Mouse (Mus musculus) hindbrain, embryonic 11.5 days (tissue): ENCODE results near the gene Utrn. TPM values are rescaled to one million over a fixed set of nuclear protein-coding genes. Genes with fewer than 3 reads are reported as not detected.

Experiments used
- ATAC-seq: fragments of 200-750 bp; cut with Nextera tagmentation; 2 replicates; pipeline ENCODE4 v1.8.0; 2017; ENCODE audit warnings: mild to moderate bottlenecking, moderate TSS enrichment, moderate library complexity; ENCODE audit not compliant: low FRiP score
- DNase-seq: peaks from one replicate; pipeline ENCODE4 v3.0.0-alpha.2; 2015; ENCODE audit warnings: low spot score
- H3K27ac ChIP-seq: fragments of 300-500 bp; sonication (generic); 2 replicates; pipeline ENCODE4 v1.5.1; 2014; ENCODE audit warnings: mild to moderate bottlenecking, low read depth, low read length
- H3K27me3 ChIP-seq: fragments of 300-500 bp; sonication (generic); 2 replicates; pipeline ENCODE4 v1.6.1; 2014; ENCODE audit warnings: mild to moderate bottlenecking, low read length, moderate library complexity, mixed read lengths; ENCODE audit not compliant: control insufficient read depth, insufficient read depth
- H3K36me3 ChIP-seq: fragments of 300-500 bp; sonication (generic); 2 replicates; pipeline ENCODE4 v1.6.1; 2014; ENCODE audit warnings: mild to moderate bottlenecking, low read length, moderate library complexity, mixed read lengths; ENCODE audit not compliant: control insufficient read depth, insufficient read depth
- H3K4me1 ChIP-seq: fragments of 300-500 bp; sonication (generic); replicated peaks from 2 replicates; pipeline ENCODE4 v1.6.1; 2014; ENCODE audit warnings: low read length, mixed read lengths; ENCODE audit not compliant: control insufficient read depth, insufficient read depth
- H3K4me2 ChIP-seq: fragments of 300-500 bp; sonication (generic); replicated peaks from 2 replicates; pipeline ENCODE4 v1.6.1; 2014; ENCODE audit warnings: mild to moderate bottlenecking, low read depth, low read length
- H3K4me3 ChIP-seq: fragments of 300-500 bp; sonication (generic); 2 replicates; pipeline ENCODE4 v1.5.1; 2014; ENCODE audit warnings: low read depth, low read length
- H3K9ac ChIP-seq: fragments of 300-500 bp; sonication (generic); 2 replicates; pipeline ENCODE4 v1.6.1; 2014; ENCODE audit warnings: low read depth, low read length
- H3K9me3 ChIP-seq: fragments of 300-500 bp; sonication (generic); 2 replicates; pipeline ENCODE4 v1.6.1; 2016; ENCODE audit warnings: low read length; ENCODE audit not compliant: control insufficient read depth
- WGBS: fragments of 180-500 bp; shearing (Covaris S2); extraction: QIAGEN DNeasy Blood & Tissue Kit; methylation state at CpG from one replicate; pipeline ENCODE4 v1.1.7; 2014; 5-methylcytosine and 5-hydroxymethylcytosine counted together
- polyA plus RNA-seq: library from polyadenylated mRNA; unstranded; fragments of >200 nt; fragmentation: Nextera tagmentation; extraction: Ambion mirVana; gene quantifications from 2 replicates; pipeline ENCODE4 v1.2.1, GENCODE M21; 2014

Gene Utrn
- polyA plus RNA-seq, 1 experiment from 2014 or later, result 54.7 TPM

GRCm38 (mm10) chr10:12878661-12879312 is 9.6 kb upstream of the Utrn start:
- DNase-seq (peak; percentile 73), ATAC-seq (peak; percentile 84)
- WGBS, result 5% methylated on average over 14 of the region's 14 CpGs
- Histone ChIP-seq H3K4me1 (peaks cover 3% of the 10 kb centered on the region; the same call in 1 of the 2 replicates), H3K36me3 (no peaks in the 10 kb centered on the region), H3K9ac (no peak overlapping the region), H3K9me3 (no peaks in the 10 kb centered on the region), H3K27ac (no peak overlapping the region), H3K4me2 (peak overlapping the region; percentile 25; the same call in 1 of the 2 replicates), H3K27me3 (no peaks in the 10 kb centered on the region), H3K4me3 (no peak overlapping the region)

DNA sequence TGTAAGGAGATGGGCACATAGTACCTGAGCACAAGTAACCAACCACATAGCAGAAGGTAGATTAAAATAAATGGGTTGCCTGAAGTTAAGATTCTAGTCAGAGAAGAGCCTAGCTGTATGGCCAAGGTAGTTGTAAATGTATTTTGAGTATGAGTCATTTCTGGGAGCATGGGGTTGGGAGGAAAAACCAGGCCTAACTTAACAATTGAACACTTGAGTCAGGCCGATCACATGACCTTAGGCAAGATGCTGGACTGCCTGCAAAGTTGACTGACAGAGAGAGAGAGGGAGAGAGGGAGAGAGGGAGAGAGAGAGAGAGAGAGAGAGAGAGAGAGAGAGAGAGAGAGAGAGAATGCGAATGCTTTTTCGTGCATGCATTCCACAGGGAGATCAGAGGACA is 7.3 kb upstream of the Utrn start:
- H3K9ac ChIP-seq, result no peak overlapping the region
- no peak for ATAC-seq
- H3K27me3 ChIP-seq, result no peaks in the 10 kb centered on the region
- no peak for DNase-seq
- no peak overlapping the region for H3K4me3 ChIP-seq
- H3K36me3 ChIP-seq, result no peaks in the 10 kb centered on the region
- no peak overlapping the region for H3K4me2 ChIP-seq
- 66% methylated on average over 3 of the region's 3 CpGs for WGBS
- no peak overlapping the region for H3K27ac ChIP-seq
- H3K9me3 ChIP-seq, result no peaks in the 10 kb centered on the region
- peaks cover 3% of the 10 kb centered on the region; the same call in 1 of the 2 replicates for H3K4me1 ChIP-seq

DNA sequence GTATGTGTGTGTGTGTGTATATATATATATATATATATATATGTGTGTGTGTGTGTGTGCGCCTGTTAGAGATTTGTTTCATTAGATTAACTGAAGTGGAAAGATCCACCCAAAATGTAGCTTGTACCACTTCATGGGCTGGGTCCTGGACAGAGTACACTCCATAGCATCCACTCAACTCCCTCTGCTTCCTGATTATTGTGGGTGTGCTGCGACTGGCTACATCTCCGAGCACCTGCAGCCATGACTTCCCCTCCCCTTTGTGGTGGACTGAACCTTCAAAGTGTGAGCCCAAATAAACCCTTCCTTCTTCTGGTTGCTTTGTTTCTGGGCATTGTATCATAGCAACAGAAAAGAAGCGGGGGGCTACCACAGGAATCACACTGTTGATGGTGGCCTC is 6.2 kb upstream of the Utrn start:
- no peak overlapping the region for H3K4me3 ChIP-seq
- no peak for ATAC-seq
- H3K27ac ChIP-seq, result no peak overlapping the region
- H3K9ac ChIP-seq, result no peak overlapping the region
- no peak overlapping the region for H3K4me2 ChIP-seq
- WGBS, result 88% methylated on average over 4 of the region's 4 CpGs
- H3K27me3 ChIP-seq, result no peaks in the 10 kb centered on the region
- H3K36me3 ChIP-seq, result no peaks in the 10 kb centered on the region
- no peaks in the 10 kb centered on the region for H3K9me3 ChIP-seq
- H3K4me1 ChIP-seq, result peaks cover 3% of the 10 kb centered on the region; the same call in 1 of the 2 replicates
- no peak for DNase-seq

DNA sequence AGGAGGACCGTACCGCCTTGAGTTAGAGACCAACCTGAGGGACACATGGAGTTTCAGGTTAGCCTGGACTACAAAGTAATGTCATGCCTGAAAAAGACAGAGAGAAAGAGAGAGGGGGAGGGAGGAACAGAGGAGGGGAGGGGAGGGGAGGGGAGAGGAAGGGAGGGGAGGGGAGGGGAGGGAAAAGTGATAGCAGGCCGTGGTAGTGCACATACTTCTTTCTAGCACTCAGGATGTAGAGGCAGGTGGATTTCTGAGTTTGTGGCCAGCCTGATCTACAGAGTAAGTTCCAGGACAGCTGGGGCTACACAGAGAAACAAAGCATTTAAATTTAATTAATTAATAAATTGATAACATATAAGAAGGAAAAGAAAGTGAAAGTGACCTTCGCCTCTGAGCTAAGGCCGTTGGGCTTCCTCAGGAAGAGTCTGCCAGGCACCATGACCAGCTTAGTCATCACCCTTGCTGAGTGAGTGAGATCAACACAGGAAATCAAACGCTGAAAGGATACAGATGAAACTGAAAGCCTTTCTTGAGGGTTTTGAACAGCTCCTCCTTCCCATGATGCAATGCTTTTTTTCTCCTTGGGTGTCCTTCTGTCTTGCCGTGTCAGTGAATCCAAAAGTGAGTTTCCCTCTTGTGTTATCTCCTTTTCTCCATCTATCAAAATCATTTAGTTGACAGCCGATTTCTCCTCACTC is 5.6 kb upstream of the Utrn start:
- H3K27me3 ChIP-seq, result no peaks in the 10 kb centered on the region
- ATAC-seq (no peak), DNase-seq (no peak)
- H3K9me3 ChIP-seq, result no peaks in the 10 kb centered on the region
- no peaks in the 10 kb centered on the region for H3K36me3 ChIP-seq
- H3K9ac ChIP-seq, result no peak overlapping the region
- H3K4me1 ChIP-seq, result peaks cover 3% of the 10 kb centered on the region; the same call in 1 of the 2 replicates
- H3K4me3 ChIP-seq, result no peak overlapping the region
- 81% methylated on average over 8 of the region's 8 CpGs for WGBS
- no peak overlapping the region for H3K4me2 ChIP-seq
- no peak overlapping the region for H3K27ac ChIP-seq

DNA sequence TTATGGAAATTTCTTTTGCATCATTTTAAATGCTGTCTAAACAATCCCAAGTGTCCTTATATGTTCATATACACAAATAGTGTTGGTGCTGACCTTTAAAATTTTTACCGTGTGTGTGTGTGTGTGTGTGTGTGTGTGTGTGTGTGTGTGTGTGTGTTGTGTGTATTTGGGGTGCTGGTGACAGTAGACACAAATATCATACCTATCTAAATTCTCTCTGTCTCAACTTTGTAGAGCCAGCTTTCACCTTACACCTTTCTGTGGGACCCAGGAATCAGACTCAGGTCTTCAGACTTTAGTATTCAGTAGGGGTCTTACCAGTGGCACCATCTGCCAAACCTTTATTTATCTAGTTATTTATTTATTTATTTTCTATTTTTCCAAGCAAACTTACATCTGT is 681 bp upstream of the Utrn start:
- Histone ChIP-seq H3K36me3 (no peaks in the 10 kb centered on the region), H3K27ac (no peak overlapping the region), H3K9me3 (no peaks in the 10 kb centered on the region), H3K9ac (no peak overlapping the region), H3K4me2 (peak overlapping the region; percentile 96; the same call in 1 of the 2 replicates), H3K4me1 (peaks cover 2% of the 10 kb centered on the region; the same call in 1 of the 2 replicates), H3K27me3 (no peaks in the 10 kb centered on the region), H3K4me3 (peak overlapping the region; percentile 67; the same call in 1 of the 2 replicates)
- DNase-seq (no peak), ATAC-seq (no peak)
- 30% methylated on average over 1 of the region's 1 CpGs for WGBS

GRCm38 (mm10) chr10:12868189-12869028 is 756 bp downstream of the Utrn start:
- H3K27me3 ChIP-seq, result no peaks in the 10 kb centered on the region
- H3K27ac ChIP-seq, result peak overlapping the region; percentile 49
- no peaks in the 10 kb centered on the region for H3K36me3 ChIP-seq
- peak overlapping the region; percentile 96 for H3K4me2 ChIP-seq
- peak; percentile 76 for DNase-seq
- H3K4me3 ChIP-seq, result peak overlapping the region; percentile 67
- no peaks in the 10 kb centered on the region for H3K9me3 ChIP-seq
- H3K4me1 ChIP-seq, result peaks cover 2% of the 10 kb centered on the region; the same call in 1 of the 2 replicates
- H3K9ac ChIP-seq, result peak overlapping the region; percentile 74
- ATAC-seq, result peak; percentile 70
- WGBS, result under 1% methylated on average over 40 of the region's 41 CpGs

- no peak overlapping the region for H3K27ac ChIP-seq
- peak overlapping the region; percentile 67 for H3K4me3 ChIP-seq
- no peaks in the 10 kb centered on the region for H3K27me3 ChIP-seq
- peak overlapping the region; percentile 96 for H3K4me2 ChIP-seq
- peak overlapping the region; percentile 74 for H3K9ac ChIP-seq
- DNase-seq (no peak), ATAC-seq (no peak; the same call in 1 of the 2 replicates)
- 0% methylated on average over 12 of the region's 12 CpGs for WGBS
- H3K36me3 ChIP-seq, result no peaks in the 10 kb centered on the region
- H3K4me1 ChIP-seq, result peaks cover 2% of the 10 kb centered on the region; the same call in 1 of the 2 replicates
- H3K9me3 ChIP-seq, result no peaks in the 10 kb centered on the region
Measured at GRCm38 (mm10) chr10:12867733-12868188, 1.4 kb downstream of the Utrn start.

- 3% methylated on average over 28 of the region's 28 CpGs for WGBS
- ATAC-seq, result 0 out of 2 replicates have a peak, but pooled peaks have one; percentile 6
Measured at GRCm38 (mm10) chr10:12866971-12867732, 2.0 kb downstream of the Utrn start.

More at GRCm38 (mm10) chr10:12866971-12867732, 2.0 kb downstream of the Utrn start:
- H3K36me3 ChIP-seq, result no peaks in the 10 kb centered on the region
- H3K27ac ChIP-seq, result no peak overlapping the region; the same call in 1 of the 2 replicates
- peak overlapping the region; percentile 96 for H3K4me2 ChIP-seq
- no peaks in the 10 kb centered on the region for H3K27me3 ChIP-seq
- DNase-seq, result peak; percentile 54
- no peak overlapping the region for H3K9ac ChIP-seq
- peak overlapping the region; percentile 67 for H3K4me3 ChIP-seq
- H3K4me1 ChIP-seq, result peaks cover 2% of the 10 kb centered on the region; the same call in 1 of the 2 replicates
- no peaks in the 10 kb centered on the region for H3K9me3 ChIP-seq
